9 mouse cellular contexts compared by ENCODE assay signal in genomic region chr9:25483931-25484618, GRCm38 (mm10). TPM values are rescaled to one million over a fixed set of nuclear protein-coding genes. Genes with fewer than 3 reads are reported as not detected.
DNase-seq lines count a peak whose midpoint lies in the region; ATAC-seq and TF ChIP-seq lines count a peak whose summit lies in the region.
"Had no signal": no experiment of that assay in that cellular context is flagged by ENCODE, and none has a peak within 500 bp of the region (broad histone marks: within the 10 kb centered on the region; RNA-seq: fewer than 3 reads in every experiment).

No protein-coding gene starts in this region.

- no peak overlapping the region for H3ac ChIP-seq in myocyte (ENCODE audit: control insufficient read depth, insufficient read length)

- H3K79me2 ChIP-seq in myocyte (ENCODE audit: control insufficient read depth, insufficient read depth): no peaks in the 10 kb centered on the region

- peak overlapping the region; percentile 14 for H3K4me3 ChIP-seq in lung, adult 2 months (replicated peaks; ENCODE audit: extremely low read depth, low read depth, low read length)
- no peak overlapping the region for H3K4me3 ChIP-seq in forebrain, embryonic 12.5 days (replicated peaks)
- H3K4me3 ChIP-seq in hindbrain, postnatal 0 days (ENCODE audit: low read length): peak overlapping the region; percentile 1
- no peak overlapping the region for H3K4me3 ChIP-seq in myocyte

- TF ChIP-seq CTCF in lung, adult 2 months (IDR thresholded peaks at IDR 0.05; ENCODE audit: insufficient read depth, low read length): no peak
- no peak for TF ChIP-seq CTCF in hindbrain, postnatal 0 days (IDR thresholded peaks at IDR 0.05; ENCODE audit: low read depth)

- 61% methylated on average over 9 of the region's 9 CpGs for WGBS in lung, adult 2 months
- WGBS in forebrain, embryonic 12.5 days: 76% methylated on average over 9 of the region's 9 CpGs
- 58% methylated on average over 9 of the region's 9 CpGs for WGBS in hindbrain, postnatal 0 days

- H3K36me3 ChIP-seq in forebrain, embryonic 12.5 days (replicated peaks): no peaks in the 10 kb centered on the region
- no peaks in the 10 kb centered on the region for H3K36me3 ChIP-seq in hindbrain, postnatal 0 days (ENCODE audit: insufficient read depth, low read length)
- no peaks in the 10 kb centered on the region for H3K36me3 ChIP-seq in myocyte (ENCODE audit: control insufficient read depth, insufficient read depth)

- TF ChIP-seq POLR2A in lung, adult 2 months (IDR thresholded peaks at IDR 0.05; ENCODE audit: borderline replicate concordance, extremely low read depth, low read depth, low read length): no peak
- TF ChIP-seq POLR2A in myocyte (IDR thresholded peaks at IDR 0.05; ENCODE audit: insufficient read length, low read depth): no peak

- peaks cover 9% of the 10 kb centered on the region; the same call in 1 of the 2 replicates for H3K27me3 ChIP-seq in forebrain, embryonic 12.5 days
- no peaks in the 10 kb centered on the region for H3K27me3 ChIP-seq in hindbrain, postnatal 0 days (ENCODE audit: insufficient read depth, low read length)
- no peaks in the 10 kb centered on the region for H3K27me3 ChIP-seq in myocyte (ENCODE audit: control insufficient read depth, insufficient read depth, insufficient read length)

- no peak for ATAC-seq in forebrain, embryonic 12.5 days (ENCODE audit: low FRiP score)
- no peak for ATAC-seq in hindbrain, postnatal 0 days

- DNase-seq in lung, adult 2 months: no peak
- no peak for DNase-seq in lung, postnatal 25 days (ENCODE audit: low spot score)
- DNase-seq in hindbrain, postnatal 0 days (ENCODE audit: low spot score): no peak
- DNase-seq in gastrocnemius, postnatal 10 days: no peak
- DNase-seq in right cerebral cortex, postnatal 36 days (ENCODE audit: low spot score in 2 of 2): no peak
- DNase-seq in frontal cortex, postnatal 10 days (ENCODE audit: low spot score in 2 of 2): no peak
- DNase-seq: cerebellum, adult 8-10 months had no signal

- no peak overlapping the region for H3K9ac ChIP-seq in forebrain, embryonic 12.5 days
- H3K9ac ChIP-seq in hindbrain, postnatal 0 days (replicated peaks; ENCODE audit: low read length): no peak overlapping the region

- no peaks in the 10 kb centered on the region for H3K9me3 ChIP-seq in forebrain, embryonic 12.5 days
- H3K9me3 ChIP-seq in hindbrain, postnatal 0 days (ENCODE audit: low read length): no peaks in the 10 kb centered on the region

- H3K4me2 ChIP-seq in forebrain, embryonic 12.5 days: peak overlapping the region; percentile 8; the same call in 1 of the 2 replicates
- peak overlapping the region; percentile 88 for H3K4me2 ChIP-seq in hindbrain, postnatal 0 days (ENCODE audit: low read depth, low read length)
- H3K4me2 ChIP-seq in myocyte (ENCODE audit: low read depth): peak overlapping the region; percentile 34

- H3K27ac ChIP-seq in forebrain, embryonic 12.5 days: no peak overlapping the region
- no peak overlapping the region for H3K27ac ChIP-seq in hindbrain, postnatal 0 days

- H3K4me1 ChIP-seq in lung, adult 2 months (ENCODE audit: control insufficient read depth, insufficient read depth, low read length): 0 out of 2 replicates have a peak, but pooled peaks cover 7% of the 10 kb centered on the region
- peaks cover 23% of the 10 kb centered on the region for H3K4me1 ChIP-seq in forebrain, embryonic 12.5 days
- H3K4me1 ChIP-seq in hindbrain, postnatal 0 days (ENCODE audit: insufficient read depth, low read length): peaks cover 13% of the 10 kb centered on the region; the same call in 1 of the 2 replicates

TF ChIP-seq in myocyte, 11 proteins besides CTCF, POLR2A, EP300 and RAD21:
- TF ChIP-seq MYOG (IDR thresholded peaks at IDR 0.05; ENCODE audit: control insufficient read depth in 1 of 3, insufficient read depth in 1 of 3, insufficient read length in 2 of 3, low read depth in 2 of 3) (no peak), MYOD1 (IDR thresholded peaks at IDR 0.05; ENCODE audit: control insufficient read depth in 1 of 3, insufficient read length in 2 of 3, low read depth in 2 of 3) (no peak), SRF (IDR thresholded peaks at IDR 0.05; ENCODE audit: control insufficient read depth, insufficient read length, low read depth) (no peak), TCF12 (IDR thresholded peaks at IDR 0.05; ENCODE audit: insufficient read depth, poor library complexity, severe bottlenecking) (no peak), TCF3 (IDR thresholded peaks at IDR 0.05; ENCODE audit: insufficient read length, low read depth) (no peak), USF1 (IDR thresholded peaks at IDR 0.05; ENCODE audit: low read depth) (no peak), REST (IDR thresholded peaks at IDR 0.05; ENCODE audit: insufficient read depth, insufficient read length) (no peak), E2F4 (IDR thresholded peaks at IDR 0.05; ENCODE audit: insufficient read depth) (no peak)
TF ChIP-seq in myocyte: peak in this region for 0.

RNA-seq across cellular contexts. Expression of gene Eepd1, which starts 2.7 kb away (rescaled TPM):
- polyA plus RNA-seq in lung, adult 2 months (2012; rRNA removed): 7.3 and 8.4 TPM in 2 replicates
- 7.9 and 9.1 TPM in 2 replicates for polyA plus RNA-seq in forebrain, embryonic 12.5 days (2016; fragmentation: Nextera tagmentation; extraction: Ambion mirVana)
- total RNA-seq in hindbrain, postnatal 0 days (2014; rRNA removed): 14.5 TPM in 2 replicates
- polyA plus RNA-seq in hindbrain, postnatal 0 days (2015; fragmentation: Nextera tagmentation; extraction: Ambion mirVana): 15.8 and 16.3 TPM in 2 replicates
- polyA plus RNA-seq in myocyte (2012; fragmentation: generic; extraction: Trizol): 6.7 TPM
- 10 to 100 TPM; 49.4 to 59.9 TPM for total RNA-seq in gastrocnemius, postnatal 10 days (2021)

Comparison
In these comparisons a context has a peak if more than half of its experiments do, and no peak if none do; other contexts are left out.
1. H3K4me3 ChIP-seq: peak in lung, adult 2 months (single experiment) and hindbrain, postnatal 0 days (single experiment); none in forebrain, embryonic 12.5 days (single experiment) and myocyte (single experiment).
2. H3K4me2 ChIP-seq: peak in every context shown above with its lines; median percentile 88 in hindbrain, postnatal 0 days; 34 in myocyte; 8 in forebrain, embryonic 12.5 days.